Mouse (Mus musculus) kidney, postnatal 0 days (tissue): ENCODE measurements around the gene H2-Eb1. TPM values are rescaled to one million over a fixed set of nuclear protein-coding genes. Genes with fewer than 3 reads are reported as not detected.
A peak's percentile ranks its signal among the peaks of the same experiment; 100 is the strongest.

Source experiments
- ATAC-seq: fragments of 200-750 bp; cut with Nextera tagmentation; replicated peaks from 2 replicates; pipeline ENCODE4 v1.8.0; 2017; ENCODE audit warnings: low read depth, moderate number of reproducible peaks, moderate TSS enrichment, moderate library complexity; ENCODE audit not compliant: low FRiP score
- DNase-seq: peaks from one replicate; pipeline ENCODE4 v3.0.0-alpha.2; 2016; ENCODE audit warnings: low spot score
- H3K27ac ChIP-seq: fragments of 300-500 bp; sonication (generic); 2 replicates; pipeline ENCODE4 v1.5.1; 2014; ENCODE audit warnings: mild to moderate bottlenecking
- H3K27me3 ChIP-seq: fragments of 300-500 bp; sonication (generic); 2 replicates; pipeline ENCODE4 v1.6.1; 2014; ENCODE audit warnings: low read length, mixed read lengths; ENCODE audit not compliant: insufficient read depth
- H3K36me3 ChIP-seq: fragments of 300-500 bp; sonication (generic); 2 replicates; pipeline ENCODE4 v1.6.1; 2014; ENCODE audit warnings: low read length, mixed read lengths; ENCODE audit not compliant: insufficient read depth
- H3K4me1 ChIP-seq: fragments of 300-500 bp; sonication (generic); replicated peaks from 2 replicates; pipeline ENCODE4 v1.6.1; 2014; ENCODE audit warnings: antibody characterized with exemption, low read length, mixed read lengths; ENCODE audit not compliant: insufficient read depth
- H3K4me2 ChIP-seq: fragments of 300-500 bp; sonication (generic); 2 replicates; pipeline ENCODE4 v1.6.1; 2014; ENCODE audit warnings: mild to moderate bottlenecking, low read length, moderate library complexity, mixed read lengths
- H3K4me3 ChIP-seq: fragments of 300-500 bp; sonication (generic); replicated peaks from 2 replicates; pipeline ENCODE4 v1.5.1; 2014; ENCODE audit warnings: low read depth, low read length
- H3K9ac ChIP-seq: fragments of 300-500 bp; sonication (generic); 2 replicates; pipeline ENCODE4 v1.6.1; 2014; ENCODE audit warnings: low read depth, low read length
- H3K9me3 ChIP-seq: fragments of 300-500 bp; sonication (generic); replicated peaks from 2 replicates; pipeline ENCODE4 v1.6.1; 2016; ENCODE audit warnings: low read length, inconsistent platforms, mixed read lengths
- CTCF ChIP-seq: IDR thresholded peaks from 2 replicates; pipeline ENCODE4 v1.5.1; 2016; ENCODE audit warnings: antibody characterized with exemption, low read depth, mild to moderate bottlenecking, moderate library complexity
- WGBS: fragments of 180-500 bp; shearing (Covaris S2); extraction: QIAGEN DNeasy Blood & Tissue Kit; methylation state at CpG from one replicate; pipeline ENCODE4 v1.1.7; 2014; 5-methylcytosine and 5-hydroxymethylcytosine counted together
- polyA plus RNA-seq: library from polyadenylated mRNA; unstranded; fragments of >200 nt; fragmentation: Nextera tagmentation; extraction: Ambion mirVana; gene quantifications from 2 replicates; pipeline ENCODE4 v1.2.1, GENCODE M21; 2015

H2-Eb1 gene
- polyA plus RNA-seq, 1 experiment from 2014 or later, result 14.3 TPM

DNA sequence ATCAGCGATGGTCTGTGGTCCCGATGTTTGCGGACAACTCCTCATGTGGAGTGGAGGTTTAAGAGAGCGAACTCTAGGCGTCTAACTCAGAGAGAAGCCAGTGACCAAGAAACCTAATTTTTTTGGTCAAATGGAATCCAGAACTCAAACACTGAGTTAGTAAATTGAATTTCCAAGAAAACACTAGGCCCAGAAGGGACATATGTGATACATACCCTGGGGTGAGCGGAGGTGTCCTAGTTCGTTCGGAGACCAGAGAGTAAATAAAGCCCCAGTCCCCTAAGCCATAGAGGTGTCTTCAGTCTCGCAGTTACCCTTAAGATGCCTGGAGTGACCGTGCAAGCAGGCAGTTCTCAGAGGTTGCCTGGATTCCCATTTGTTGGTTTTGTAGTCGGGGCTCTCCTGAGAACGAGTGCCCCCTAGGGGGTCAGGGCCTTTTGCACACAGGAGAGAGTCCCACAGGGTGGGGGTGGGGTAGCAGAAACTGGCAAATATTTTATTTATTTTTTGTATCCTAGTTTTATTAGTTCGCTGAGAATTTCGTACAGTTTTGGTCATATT is 41.8 kb upstream of the H2-Eb1 start:
- DNase-seq (peak; percentile 65), ATAC-seq (no peak)
- Histone ChIP-seq H3K4me2 (peak overlapping the region; percentile 97), H3K9ac (0 out of 2 replicates have a peak overlapping the region, but pooled peaks have one; percentile 70), H3K27me3 (no peaks in the 10 kb centered on the region), H3K4me1 (peaks cover 5% of the 10 kb centered on the region; the same call in 1 of the 2 replicates), H3K9me3 (no peaks in the 10 kb centered on the region), H3K36me3 (no peaks in the 10 kb centered on the region), H3K4me3 (peak overlapping the region; percentile 54), H3K27ac (no peak overlapping the region)
- WGBS, result 8% methylated on average over 14 of the region's 14 CpGs
- peak; percentile 53 for TF ChIP-seq CTCF

DNA sequence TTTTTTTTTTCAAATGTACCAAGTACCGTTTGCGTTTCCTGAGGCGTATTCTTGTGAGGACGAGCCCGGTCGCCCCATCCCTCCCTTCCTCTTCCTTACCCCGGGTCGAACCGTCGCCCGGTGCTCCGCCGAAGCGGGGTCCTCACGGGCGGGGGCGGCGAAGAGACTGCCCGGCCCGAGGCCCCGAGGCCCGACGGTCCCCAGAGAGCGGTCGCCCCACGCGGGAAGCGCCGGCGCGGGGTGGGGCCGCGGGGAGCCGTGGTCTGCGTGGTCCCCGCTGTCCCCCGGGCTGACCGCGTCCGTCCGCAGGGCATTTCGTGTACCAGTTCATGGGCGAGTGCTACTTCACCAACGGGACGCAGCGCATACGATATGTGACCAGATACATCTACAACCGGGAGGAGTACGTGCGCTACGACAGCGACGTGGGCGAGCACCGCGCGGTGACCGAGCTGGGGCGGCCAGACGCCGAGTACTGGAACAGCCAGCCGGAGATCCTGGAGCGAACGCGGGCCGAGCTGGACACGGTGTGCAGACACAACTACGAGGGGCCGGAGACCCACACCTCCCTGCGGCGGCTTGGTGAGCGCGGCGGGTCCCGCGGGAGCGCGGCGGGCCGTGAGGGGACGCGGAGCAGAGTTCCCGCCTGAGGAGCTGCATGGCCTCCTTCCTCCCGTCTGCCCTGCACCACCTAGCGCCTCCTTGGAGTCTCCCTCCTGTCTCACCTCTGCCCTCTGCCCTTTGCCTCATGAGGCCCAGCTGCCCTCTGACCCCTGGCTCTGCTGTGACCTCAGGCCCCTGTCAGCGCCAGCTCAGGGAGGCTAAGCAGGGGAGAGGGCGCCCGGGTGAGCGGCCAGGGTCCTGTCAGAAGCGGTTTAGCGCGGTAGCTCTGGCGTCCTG is 41.0 kb upstream of the H2-Eb1 start:
- no peak overlapping the region for H3K27ac ChIP-seq
- TF ChIP-seq CTCF, result no peak
- ATAC-seq (peak; percentile 38; the same call in 1 of the 2 replicates), DNase-seq (peak; percentile 38)
- H3K4me2 ChIP-seq, result peak overlapping the region; percentile 97
- H3K4me3 ChIP-seq, result peak overlapping the region; percentile 49
- H3K9ac ChIP-seq, result peak overlapping the region; percentile 70
- H3K27me3 ChIP-seq, result no peaks in the 10 kb centered on the region
- WGBS, result under 1% methylated on average over 89 of the region's 93 CpGs
- H3K4me1 ChIP-seq, result peaks cover 5% of the 10 kb centered on the region; the same call in 1 of the 2 replicates
- H3K9me3 ChIP-seq, result no peaks in the 10 kb centered on the region
- H3K36me3 ChIP-seq, result no peaks in the 10 kb centered on the region

DNA sequence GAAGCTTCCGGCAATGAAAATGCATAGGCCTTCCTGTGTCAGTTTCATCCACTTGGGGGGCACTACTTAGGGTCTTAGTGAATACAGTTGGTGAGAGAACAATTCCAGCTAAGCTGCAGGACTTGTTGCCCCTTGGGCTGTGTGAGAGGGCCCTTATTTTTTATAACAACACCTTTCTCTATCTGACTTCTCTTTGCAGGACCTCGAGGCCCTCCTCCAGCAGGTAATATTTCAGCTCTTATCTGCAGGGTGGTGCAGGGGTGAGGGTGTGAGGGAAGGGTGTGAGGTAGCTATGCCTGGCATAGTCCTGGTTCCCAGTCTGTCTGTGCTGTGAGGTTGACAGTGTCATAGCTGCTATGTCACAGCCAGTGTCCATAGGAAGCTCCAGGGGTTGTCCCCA is 37.4 kb upstream of the H2-Eb1 start:
- peaks cover 5% of the 10 kb centered on the region; the same call in 1 of the 2 replicates for H3K4me1 ChIP-seq
- H3K4me2 ChIP-seq, result no peak overlapping the region
- no peaks in the 10 kb centered on the region for H3K27me3 ChIP-seq
- DNase-seq (no peak), ATAC-seq (no peak)
- no peak overlapping the region for H3K9ac ChIP-seq
- no peak overlapping the region for H3K4me3 ChIP-seq
- H3K9me3 ChIP-seq, result no peaks in the 10 kb centered on the region
- WGBS, result 74% methylated on average over 2 of the region's 2 CpGs
- no peaks in the 10 kb centered on the region for H3K36me3 ChIP-seq
- no peak for TF ChIP-seq CTCF
- no peak overlapping the region for H3K27ac ChIP-seq

DNA sequence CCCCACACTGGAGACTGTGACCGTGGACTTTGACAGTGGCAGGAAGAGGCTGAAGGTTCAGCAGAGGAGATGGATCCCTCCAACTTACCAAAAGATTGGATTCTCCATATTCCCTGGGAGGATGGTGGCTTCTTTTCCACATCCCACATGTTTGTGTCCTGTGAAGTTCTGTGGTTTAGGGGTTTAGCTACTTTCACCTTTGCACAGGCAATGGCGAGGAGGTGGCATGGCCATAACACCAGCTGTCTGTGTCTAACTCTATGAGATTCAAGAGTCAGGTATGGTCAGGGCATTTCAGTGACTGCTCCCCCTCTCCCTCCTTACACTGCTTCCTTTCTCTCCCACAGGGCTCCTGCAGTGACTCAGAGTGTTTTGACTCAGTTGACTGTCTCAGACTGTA is 36.9 kb upstream of the H2-Eb1 start:
- Histone ChIP-seq H3K9me3 (no peaks in the 10 kb centered on the region), H3K27me3 (no peaks in the 10 kb centered on the region), H3K36me3 (no peaks in the 10 kb centered on the region), H3K4me2 (no peak overlapping the region), H3K4me3 (no peak overlapping the region), H3K9ac (no peak overlapping the region), H3K27ac (no peak overlapping the region), H3K4me1 (peaks cover 5% of the 10 kb centered on the region; the same call in 1 of the 2 replicates)
- 76% methylated on average over 2 of the region's 2 CpGs for WGBS
- ATAC-seq (no peak), DNase-seq (no peak)
- TF ChIP-seq CTCF, result no peak

DNA sequence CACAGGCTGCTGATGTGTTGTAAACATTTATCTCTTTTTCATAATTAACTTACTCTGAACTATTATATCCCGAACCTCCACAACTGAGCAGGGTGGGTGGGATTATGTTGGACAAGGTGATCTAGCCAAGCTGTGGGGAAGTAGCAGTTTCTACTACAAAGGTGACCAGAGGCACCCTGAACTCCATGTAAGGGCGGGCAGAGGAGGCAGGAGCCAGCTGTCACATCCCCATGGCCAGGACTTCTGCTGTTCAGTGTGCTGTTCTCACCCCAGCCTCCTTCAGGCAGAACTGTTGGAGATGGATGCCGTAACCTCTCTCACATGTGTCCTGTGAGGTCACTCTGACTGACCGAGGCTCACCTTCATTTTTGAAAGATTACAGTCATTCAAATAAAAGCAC is 35.9 kb upstream of the H2-Eb1 start:
- WGBS, result 66% methylated on average over 4 of the region's 4 CpGs

DNA sequence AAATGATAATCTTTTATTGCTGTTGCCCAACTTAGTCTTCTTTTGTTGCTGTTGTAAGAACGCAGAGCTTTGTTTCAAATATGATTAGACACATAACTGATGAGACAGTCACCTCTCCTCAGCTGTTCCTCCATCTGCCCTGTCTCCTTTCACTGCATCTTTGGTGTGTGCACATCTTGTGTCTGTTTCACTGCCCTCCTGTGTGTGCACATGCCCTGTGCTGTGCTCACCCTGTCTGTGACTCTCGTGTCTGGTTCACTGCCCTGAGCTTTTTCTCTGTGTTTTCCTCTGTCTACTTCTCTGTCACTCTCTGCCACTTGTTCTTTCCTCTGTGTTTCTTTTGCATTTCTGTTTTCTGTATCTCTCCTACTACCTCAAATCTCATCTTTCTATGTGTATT is 35.4 kb upstream of the H2-Eb1 start:
- TF ChIP-seq CTCF, result no peak
- H3K9ac ChIP-seq, result no peak overlapping the region
- H3K4me3 ChIP-seq, result no peak overlapping the region
- H3K4me2 ChIP-seq, result no peak overlapping the region
- no peak for DNase-seq
- 74% methylated on average over 2 of the region's 2 CpGs for WGBS
- H3K36me3 ChIP-seq, result no peaks in the 10 kb centered on the region
- H3K4me1 ChIP-seq, result no peaks in the 10 kb centered on the region
- H3K27ac ChIP-seq, result no peak overlapping the region
- ATAC-seq, result no peak
- H3K27me3 ChIP-seq, result no peaks in the 10 kb centered on the region
- no peaks in the 10 kb centered on the region for H3K9me3 ChIP-seq

More for the DNA sequence above, 35.9 kb upstream of the H2-Eb1 start:
- H3K9ac ChIP-seq, result no peak overlapping the region
- H3K9me3 ChIP-seq, result no peaks in the 10 kb centered on the region
- no peaks in the 10 kb centered on the region for H3K36me3 ChIP-seq
- DNase-seq (no peak), ATAC-seq (no peak)
- no peak overlapping the region for H3K4me3 ChIP-seq
- H3K27ac ChIP-seq, result no peak overlapping the region
- H3K27me3 ChIP-seq, result no peaks in the 10 kb centered on the region
- H3K4me2 ChIP-seq, result no peak overlapping the region
- no peak for TF ChIP-seq CTCF
- peaks cover 4% of the 10 kb centered on the region; the same call in 1 of the 2 replicates for H3K4me1 ChIP-seq
